Mouse (Mus musculus) kidney, embryonic 15.5 days (tissue): ENCODE measurements around the gene Stpg2. TPM values are rescaled to one million over a fixed set of nuclear protein-coding genes. Genes with fewer than 3 reads are reported as not detected.

Source experiments
- polyA plus RNA-seq: library from polyadenylated mRNA; unstranded; fragments of >200 nt; fragmentation: Nextera tagmentation; extraction: Ambion mirVana; gene quantifications from 2 replicates; pipeline ENCODE4 v1.2.1, GENCODE M21; 2015

Stpg2 gene
- polyA plus RNA-seq, 1 experiment from 2014 or later: 0.12 TPM

Other genes starting within 250 kb of the Stpg2 start
- gene Rap1gds1, start 130.5 kb upstream of the Stpg2 start, polyA plus RNA-seq: 58.8 and 59.4 TPM in 2 replicates